Mouse (Mus musculus): Measurements from ENCODE around the gene Dip2c.

- TF ChIP-seq CTCF (IDR thresholded peaks at IDR 0.05; ENCODE audit: extremely low read depth, insufficient read depth, low read length) (no peak), POLR2A (IDR thresholded peaks at IDR 0.05; ENCODE audit: extremely low read depth, insufficient read depth, low read length) (no peak)
Measured at GRCm38 (mm10) chr13:9429884-9430283, 153.6 kb downstream of the Dip2c start.

Measured in cortical plate, adult 2 months (tissue).